Comparison of ENCODE assay signal across 8 mouse cellular contexts in genomic region chr4:129286001-129286682, GRCm38 (mm10). TPM values are rescaled to one million over a fixed set of nuclear protein-coding genes. Genes with fewer than 3 reads are reported as not detected.
DNase-seq lines count a peak whose midpoint lies in the region; ATAC-seq and TF ChIP-seq lines count a peak whose summit lies in the region.

No protein-coding gene starts in this region.

- TF ChIP-seq CTCF in left cerebral cortex, adult 2 months (IDR thresholded peaks at IDR 0.05): no peak

- H3K27me3 ChIP-seq in embryonic facial prominence, embryonic 13.5 days: peaks cover 29% of the 10 kb centered on the region
- H3K27me3 ChIP-seq in midbrain, embryonic 12.5 days: peaks cover 31% of the 10 kb centered on the region

- no peaks in the 10 kb centered on the region for H3K36me3 ChIP-seq in embryonic facial prominence, embryonic 13.5 days
- no peaks in the 10 kb centered on the region for H3K36me3 ChIP-seq in midbrain, embryonic 12.5 days

- no peaks in the 10 kb centered on the region for H3K9me3 ChIP-seq in embryonic facial prominence, embryonic 13.5 days
- H3K9me3 ChIP-seq in midbrain, embryonic 12.5 days: no peaks in the 10 kb centered on the region

- no peak for ATAC-seq in embryonic facial prominence, embryonic 13.5 days (ENCODE audit: insufficient number of reproducible peaks, insufficient read depth, low FRiP score, low TSS enrichment, low read depth)
- no peak for ATAC-seq in midbrain, embryonic 12.5 days (ENCODE audit: low FRiP score, low read depth)

- peak overlapping the region; percentile 52 for H3K4me3 ChIP-seq in embryonic facial prominence, embryonic 13.5 days
- no peak overlapping the region for H3K4me3 ChIP-seq in midbrain, embryonic 12.5 days
- H3K4me3 ChIP-seq in left cerebral cortex, adult 2 months: no peak overlapping the region; the same call in 1 of the 2 replicates

- no peak overlapping the region for H3K27ac ChIP-seq in embryonic facial prominence, embryonic 13.5 days
- no peak overlapping the region for H3K27ac ChIP-seq in midbrain, embryonic 12.5 days (replicated peaks)
- H3K27ac ChIP-seq in left cerebral cortex, adult 2 months: no peak overlapping the region

- DNase-seq in adrenal gland, postnatal 14 days: peak; percentile 35
- no peak for DNase-seq in adrenal gland, postnatal 25 days
- DNase-seq in heart, postnatal 36 days: peak; percentile 22 to 39
- DNase-seq in natural killer cell, adult 2 months (ENCODE audit: low spot score in 2 of 2): no peak
- no peak for DNase-seq in left cerebral cortex, adult 2 months (ENCODE audit: extremely low spot score in 1 of 2, low spot score in 2 of 2)
- no peak for DNase-seq in layer of hippocampus, postnatal 25 days (ENCODE audit: extremely low spot score in 1 of 2, low spot score in 1 of 2)

- peak overlapping the region; percentile 96 for H3K4me2 ChIP-seq in embryonic facial prominence, embryonic 13.5 days
- H3K4me2 ChIP-seq in midbrain, embryonic 12.5 days (replicated peaks): peak overlapping the region; percentile 95

- H3K4me1 ChIP-seq in embryonic facial prominence, embryonic 13.5 days: peaks cover 23% of the 10 kb centered on the region
- peaks cover 20% of the 10 kb centered on the region for H3K4me1 ChIP-seq in midbrain, embryonic 12.5 days

- 59% methylated on average over 5 of the region's 5 CpGs for WGBS in embryonic facial prominence, embryonic 13.5 days
- 78% methylated on average over 5 of the region's 5 CpGs for WGBS in midbrain, embryonic 12.5 days

- intact Hi-C loops in heart, postnatal 36 days (cut with DNase I): no loop called here
- intact Hi-C loops in left cerebral cortex, adult 2 months (cut with DNase I): no loop called here

- peak overlapping the region; percentile 69 for H3K9ac ChIP-seq in embryonic facial prominence, embryonic 13.5 days
- H3K9ac ChIP-seq in midbrain, embryonic 12.5 days (replicated peaks): no peak overlapping the region

RNA-seq across cellular contexts. Expression of gene Sync, which starts 1.3 kb away (rescaled TPM):
- total RNA-seq in adrenal gland, postnatal 14 days (2021): 1.7 and 2.5 TPM in 2 replicates
- total RNA-seq in adrenal gland, postnatal 25 days (2021): 0.61 and 0.86 TPM in 2 replicates
- polyA plus RNA-seq in embryonic facial prominence, embryonic 13.5 days (2015; fragmentation: Nextera tagmentation; extraction: Ambion mirVana): 0.96 and 1.2 TPM in 2 replicates
- 10 to 100 TPM; 15.8 to 17.1 TPM for total RNA-seq in heart, postnatal 36 days (2021)
- polyA plus RNA-seq in midbrain, embryonic 12.5 days (2016; fragmentation: Nextera tagmentation; extraction: Ambion mirVana): 0.62 and 0.66 TPM in 2 replicates
- total RNA-seq in left cerebral cortex, adult 2 months (2021): 1 to 10 TPM; 1.8 to 2.2 TPM
- 1 to 10 TPM in 1 of 2 experiments, under 1 TPM in 1; 0.79 to 1.3 TPM for total RNA-seq in layer of hippocampus, postnatal 25 days (2021)

RNA-seq across cellular contexts. Expression of gene C77080, which starts 24.9 kb away (rescaled TPM):
- 14.5 and 16.5 TPM in 2 replicates for total RNA-seq in adrenal gland, postnatal 14 days (2021)
- total RNA-seq in adrenal gland, postnatal 25 days (2021): 14.5 and 17.8 TPM in 2 replicates
- polyA plus RNA-seq in embryonic facial prominence, embryonic 13.5 days (2015; fragmentation: Nextera tagmentation; extraction: Ambion mirVana): 7.6 and 8.4 TPM in 2 replicates
- 1 to 10 TPM; 3.5 to 3.6 TPM for total RNA-seq in heart, postnatal 36 days (2021)
- polyA plus RNA-seq in midbrain, embryonic 12.5 days (2016; fragmentation: Nextera tagmentation; extraction: Ambion mirVana): 5.2 and 6.3 TPM in 2 replicates
- 10 to 100 TPM; 22.5 to 25.9 TPM for total RNA-seq in left cerebral cortex, adult 2 months (2021)
- 1 to 10 TPM; 7.5 to 7.7 TPM for total RNA-seq in layer of hippocampus, postnatal 25 days (2021)

RNA-seq across cellular contexts. Expression of gene Rbbp4, which starts 49.0 kb away (rescaled TPM):
- 122 and 139 TPM in 2 replicates for total RNA-seq in adrenal gland, postnatal 14 days (2021)
- total RNA-seq in adrenal gland, postnatal 25 days (2021): 76.8 and 152 TPM in 2 replicates
- polyA plus RNA-seq in embryonic facial prominence, embryonic 13.5 days (2015; fragmentation: Nextera tagmentation; extraction: Ambion mirVana): 469 and 486 TPM in 2 replicates
- total RNA-seq in heart, postnatal 36 days (2021): 10 to 100 TPM; 70.5 to 80.8 TPM
- polyA plus RNA-seq in midbrain, embryonic 12.5 days (2016; fragmentation: Nextera tagmentation; extraction: Ambion mirVana): 497 and 529 TPM in 2 replicates
- total RNA-seq in left cerebral cortex, adult 2 months (2021): 100 to 1,000 TPM; 115 to 123 TPM
- total RNA-seq in layer of hippocampus, postnatal 25 days (2021): 100 to 1,000 TPM; 111 to 133 TPM

RNA-seq across cellular contexts. Expression of gene Zbtb8os, which starts 49.4 kb away (rescaled TPM):
- 42.2 and 46.4 TPM in 2 replicates for total RNA-seq in adrenal gland, postnatal 14 days (2021)
- 42.7 and 59.1 TPM in 2 replicates for total RNA-seq in adrenal gland, postnatal 25 days (2021)
- polyA plus RNA-seq in embryonic facial prominence, embryonic 13.5 days (2015; fragmentation: Nextera tagmentation; extraction: Ambion mirVana): 44.4 and 45.5 TPM in 2 replicates
- total RNA-seq in heart, postnatal 36 days (2021): 10 to 100 TPM; 22.9 to 27.1 TPM
- polyA plus RNA-seq in midbrain, embryonic 12.5 days (2016; fragmentation: Nextera tagmentation; extraction: Ambion mirVana): 36.4 TPM in 2 replicates
- 10 to 100 TPM; 29.4 to 30.1 TPM for total RNA-seq in left cerebral cortex, adult 2 months (2021)
- 10 to 100 TPM; 30.5 to 33.9 TPM for total RNA-seq in layer of hippocampus, postnatal 25 days (2021)

Comparison
In these comparisons a context has a peak if more than half of its experiments do, and no peak if none do; other contexts are left out.
1. DNase-seq: peak in adrenal gland, postnatal 14 days (single experiment) and heart, postnatal 36 days (2 of 2); none in adrenal gland, postnatal 25 days (single experiment), natural killer cell, adult 2 months (0 of 2), left cerebral cortex, adult 2 months (0 of 2) and layer of hippocampus, postnatal 25 days (0 of 2).